Mouse (Mus musculus): ENCODE measurements around the gene Stoml2.

Gene Stoml2

GRCm38 (mm10) chr4:43029121-43029520, 2.4 kb downstream of the Stoml2 start:
- Histone ChIP-seq H3K27me3 (ENCODE audit: control insufficient read depth, insufficient read depth, low read length, poor library complexity, severe bottlenecking) (no peaks in the 10 kb centered on the region), H3K36me3 (ENCODE audit: control insufficient read depth, insufficient read depth, low read length, poor library complexity, severe bottlenecking) (peaks cover 4% of the 10 kb centered on the region)
- DNase-seq (ENCODE audit: low read depth, low spot score), result no peak

GRCm38 (mm10) chr4:43025084-43025960, 6.2 kb downstream of the Stoml2 start, which contains the start of gene Pigo:
Gene Pigo, minus strand, starts transcription at chr4:43025819.
- Histone ChIP-seq H3K27me3 (ENCODE audit: control insufficient read depth, insufficient read depth, low read length, poor library complexity, severe bottlenecking) (no peaks in the 10 kb centered on the region), H3K36me3 (ENCODE audit: control insufficient read depth, insufficient read depth, low read length, poor library complexity, severe bottlenecking) (peaks cover 14% of the 10 kb centered on the region)
- peak; percentile 92 for DNase-seq (ENCODE audit: low read depth, low spot score)

- Histone ChIP-seq H3K27me3 (ENCODE audit: control insufficient read depth, insufficient read depth, low read length, poor library complexity, severe bottlenecking) (no peaks in the 10 kb centered on the region), H3K36me3 (ENCODE audit: control insufficient read depth, insufficient read depth, low read length, poor library complexity, severe bottlenecking) (peaks cover 13% of the 10 kb centered on the region)
- no peak for DNase-seq (ENCODE audit: low read depth, low spot score)
Observed at GRCm38 (mm10) chr4:43024673-43025072, 6.8 kb downstream of the Stoml2 start.

- no peak for DNase-seq (ENCODE audit: low read depth, low spot score)
- H3K36me3 ChIP-seq (ENCODE audit: control insufficient read depth, insufficient read depth, low read length, poor library complexity, severe bottlenecking), result peaks cover 14% of the 10 kb centered on the region
- no peaks in the 10 kb centered on the region for H3K27me3 ChIP-seq (ENCODE audit: control insufficient read depth, insufficient read depth, low read length, poor library complexity, severe bottlenecking)
Observed at GRCm38 (mm10) chr4:43021341-43021740, 10.2 kb downstream of the Stoml2 start.

- Histone ChIP-seq H3K36me3 (ENCODE audit: control insufficient read depth, insufficient read depth, low read length, poor library complexity, severe bottlenecking) (peaks cover 16% of the 10 kb centered on the region), H3K27me3 (ENCODE audit: control insufficient read depth, insufficient read depth, low read length, poor library complexity, severe bottlenecking) (no peaks in the 10 kb centered on the region)
- DNase-seq (ENCODE audit: low read depth, low spot score), result no peak
Observed at GRCm38 (mm10) chr4:43020876-43021275, 10.6 kb downstream of the Stoml2 start.

GRCm38 (mm10) chr4:43019641-43020465, 11.7 kb downstream of the Stoml2 start:
- Histone ChIP-seq H3K36me3 (ENCODE audit: control insufficient read depth, insufficient read depth, low read length, poor library complexity, severe bottlenecking) (peaks cover 17% of the 10 kb centered on the region), H3K27me3 (ENCODE audit: control insufficient read depth, insufficient read depth, low read length, poor library complexity, severe bottlenecking) (no peaks in the 10 kb centered on the region)
- no peak for DNase-seq (ENCODE audit: low read depth, low spot score)

- no peaks in the 10 kb centered on the region for H3K27me3 ChIP-seq (ENCODE audit: control insufficient read depth, insufficient read depth, low read length, poor library complexity, severe bottlenecking)
- H3K36me3 ChIP-seq (ENCODE audit: control insufficient read depth, insufficient read depth, low read length, poor library complexity, severe bottlenecking), result peaks cover 17% of the 10 kb centered on the region
- no peak for DNase-seq (ENCODE audit: low read depth, low spot score)
Observed at GRCm38 (mm10) chr4:43019176-43019575, 12.3 kb downstream of the Stoml2 start.

GRCm38 (mm10) chr4:43018156-43018555, 13.4 kb downstream of the Stoml2 start:
- H3K36me3 ChIP-seq (ENCODE audit: control insufficient read depth, insufficient read depth, low read length, poor library complexity, severe bottlenecking), result peaks cover 17% of the 10 kb centered on the region

GRCm38 (mm10) chr4:43012091-43012490, 19.4 kb downstream of the Stoml2 start:
- H3K36me3 ChIP-seq (ENCODE audit: control insufficient read depth, insufficient read depth, low read length, poor library complexity, severe bottlenecking), result 0 out of 2 replicates have a peak, but pooled peaks cover 3% of the 10 kb centered on the region
- H3K27me3 ChIP-seq (ENCODE audit: control insufficient read depth, insufficient read depth, low read length, poor library complexity, severe bottlenecking), result no peaks in the 10 kb centered on the region
- no peak for DNase-seq (ENCODE audit: low read depth, low spot score)

More at GRCm38 (mm10) chr4:43018156-43018555, 13.4 kb downstream of the Stoml2 start:
- no peaks in the 10 kb centered on the region for H3K27me3 ChIP-seq (ENCODE audit: control insufficient read depth, insufficient read depth, low read length, poor library complexity, severe bottlenecking)
- no peak for DNase-seq (ENCODE audit: low read depth, low spot score)

- Histone ChIP-seq H3K36me3 (ENCODE audit: control insufficient read depth, insufficient read depth, low read length, poor library complexity, severe bottlenecking) (no peaks in the 10 kb centered on the region), H3K27me3 (ENCODE audit: control insufficient read depth, insufficient read depth, low read length, poor library complexity, severe bottlenecking) (no peaks in the 10 kb centered on the region)
- peak; percentile 67 for DNase-seq (ENCODE audit: low read depth, low spot score)
Observed at GRCm38 (mm10) chr4:43010161-43011038, 21.1 kb downstream of the Stoml2 start, which contains the start of gene Fancg. Gene Fancg, minus strand, starts transcription at chr4:43010506.

- peaks cover 2% of the 10 kb centered on the region; the same call in 1 of the 2 replicates for H3K36me3 ChIP-seq (ENCODE audit: control insufficient read depth, insufficient read depth, low read length, poor library complexity, severe bottlenecking)
- no peaks in the 10 kb centered on the region for H3K27me3 ChIP-seq (ENCODE audit: control insufficient read depth, insufficient read depth, low read length, poor library complexity, severe bottlenecking)
- peak; percentile 79 for DNase-seq (ENCODE audit: low read depth, low spot score)
Observed at GRCm38 (mm10) chr4:43005765-43006164, 25.7 kb downstream of the Stoml2 start.

GRCm38 (mm10) chr4:43004951-43005350, 26.6 kb downstream of the Stoml2 start:
- Histone ChIP-seq H3K27me3 (ENCODE audit: control insufficient read depth, insufficient read depth, low read length, poor library complexity, severe bottlenecking) (no peaks in the 10 kb centered on the region), H3K36me3 (ENCODE audit: control insufficient read depth, insufficient read depth, low read length, poor library complexity, severe bottlenecking) (peaks cover 2% of the 10 kb centered on the region; the same call in 1 of the 2 replicates)
- DNase-seq (ENCODE audit: low read depth, low spot score), result no peak

- Histone ChIP-seq H3K36me3 (ENCODE audit: control insufficient read depth, insufficient read depth, low read length, poor library complexity, severe bottlenecking) (peaks cover 2% of the 10 kb centered on the region; the same call in 1 of the 2 replicates), H3K27me3 (ENCODE audit: control insufficient read depth, insufficient read depth, low read length, poor library complexity, severe bottlenecking) (no peaks in the 10 kb centered on the region)
- no peak for DNase-seq (ENCODE audit: low read depth, low spot score)
Observed at GRCm38 (mm10) chr4:43002756-43003439, 28.6 kb downstream of the Stoml2 start.

All from splenic B cell, adult 2 months (primary cell).